Mouse (Mus musculus) MEL (cell line): ENCODE data around the gene Gm5127. TPM values are rescaled to one million over a fixed set of nuclear protein-coding genes. Genes with fewer than 3 reads are reported as not detected.
A peak's percentile ranks its signal among the peaks of the same experiment; 100 is the strongest.

Experiments used
- DNase-seq: peaks from one replicate; pipeline ENCODE4 v3.0.0; 2011; ENCODE audit warnings: low read depth, low spot score
- H3K27ac ChIP-seq: 2 replicates; pipeline ENCODE4 v1.5.1; 2012; ENCODE audit warnings: low read depth, mild to moderate bottlenecking, control low read depth, low read length, moderate library complexity; ENCODE audit not compliant: control insufficient read depth
- H3K27me3 ChIP-seq, 2 experiments: fragments of 150-350 bp in 1 of 2; sonication (generic) in 1 of 2; 2 replicates each; pipeline ENCODE4 v1.6.1; 2012; ENCODE audit warnings: low read length in 2 of 2, mild to moderate bottlenecking in 2 of 2, improper control_type of control experiment in 1 of 2, moderate library complexity in 1 of 2; ENCODE audit not compliant: insufficient read depth in 2 of 2, control insufficient read depth in 1 of 2
- H3K36me3 ChIP-seq, 2 experiments: 2 replicates each; pipeline ENCODE4 v1.6.1; 2012 to 2014; ENCODE audit warnings: low read length in 2 of 2, improper control_type of control experiment in 1 of 2, inconsistent platforms in 1 of 2, mild to moderate bottlenecking in 1 of 2; ENCODE audit not compliant: insufficient read depth in 2 of 2, control insufficient read depth in 1 of 2
- H3K4me1 ChIP-seq, 2 experiments: fragments of 150-350 bp in 1 of 2; sonication (generic) in 1 of 2; 2 replicates each; pipeline ENCODE4 v1.6.1; 2012; ENCODE audit warnings: low read length in 2 of 2, improper control_type of control experiment in 1 of 2, mild to moderate bottlenecking in 1 of 2; ENCODE audit not compliant: insufficient read depth in 2 of 2, control insufficient read depth in 1 of 2
- H3K4me3 ChIP-seq, 2 experiments: fragments of 150-350 bp in 1 of 2; sonication (generic) in 1 of 2; 2 replicates each; pipeline ENCODE4 v1.5.1; 2012; ENCODE audit warnings: low read depth in 2 of 2, low read length in 2 of 2, mild to moderate bottlenecking in 2 of 2, moderate library complexity in 2 of 2, control low read depth in 1 of 2, improper control_type of control experiment in 1 of 2; ENCODE audit not compliant: control insufficient read depth in 1 of 2, insufficient read depth in 1 of 2
- H3K79me2 ChIP-seq: 2 replicates; pipeline ENCODE4 v1.6.1; 2012; ENCODE audit warnings: mild to moderate bottlenecking, low read length, moderate library complexity; ENCODE audit not compliant: control insufficient read depth, poor library complexity, insufficient read depth
- H3K9ac ChIP-seq: 2 replicates; pipeline ENCODE4 v1.6.1; 2012; ENCODE audit warnings: low read depth, mild to moderate bottlenecking, control low read depth, low read length, moderate library complexity; ENCODE audit not compliant: control insufficient read depth, poor library complexity, severe bottlenecking
- H3K9me3 ChIP-seq: fragments of 150-350 bp; sonication (generic); replicated peaks from 2 replicates; pipeline ENCODE4 v1.6.1; 2012; ENCODE audit warnings: mild to moderate bottlenecking, low read length, improper control_type of control experiment, moderate library complexity; ENCODE audit not compliant: insufficient read depth
- BHLHE40 ChIP-seq: IDR thresholded peaks from 2 replicates; pipeline ENCODE4 v1.6.1; 2012; ENCODE audit warnings: low read depth, mild to moderate bottlenecking, inconsistent platforms, low read length, improper control_type of control experiment, borderline replicate concordance
- CHD2 ChIP-seq: IDR thresholded peaks from 2 replicates; pipeline ENCODE4 v1.6.1; 2011; ENCODE audit warnings: low read length, improper control_type of control experiment
- EP300 ChIP-seq, 2 experiments: IDR thresholded peaks; 2 replicates each; pipeline ENCODE4 v1.6.1; 2011; ENCODE audit warnings: improper control_type of control experiment in 2 of 2, low read length in 2 of 2, low read depth in 1 of 2, mild to moderate bottlenecking in 1 of 2
- ETS1 ChIP-seq: IDR thresholded peaks from 2 replicates; pipeline ENCODE4 v1.6.1; 2012; ENCODE audit warnings: low read depth, mild to moderate bottlenecking, inconsistent platforms, low read length, improper control_type of control experiment, moderate library complexity
- GATA1 ChIP-seq: IDR thresholded peaks from 2 replicates; pipeline ENCODE4 v1.6.1; 2011; ENCODE audit warnings: low read depth, low read length, improper control_type of control experiment
- JUND ChIP-seq: IDR thresholded peaks from 2 replicates; pipeline ENCODE4 v1.6.1; 2011; ENCODE audit warnings: low read depth, mild to moderate bottlenecking, improper control_type of control experiment, low read length
- MAFK ChIP-seq: IDR thresholded peaks from 2 replicates; pipeline ENCODE4 v1.6.1; 2011; ENCODE audit warnings: low read depth, mild to moderate bottlenecking, low read length, improper control_type of control experiment, borderline replicate concordance
- MAZ ChIP-seq: IDR thresholded peaks from 2 replicates; pipeline ENCODE4 v1.6.1; 2012; ENCODE audit warnings: low read depth, mild to moderate bottlenecking, inconsistent platforms, low read length, improper control_type of control experiment
- MYB ChIP-seq: IDR thresholded peaks from 2 replicates; pipeline ENCODE4 v1.6.1; 2011; ENCODE audit warnings: mild to moderate bottlenecking, low read depth, low read length, improper control_type of control experiment
- POLR2AphosphoS2 ChIP-seq: IDR thresholded peaks from 2 replicates; pipeline ENCODE4 v1.6.1; 2011; ENCODE audit warnings: low read length, improper control_type of control experiment
- RAD21 ChIP-seq: IDR thresholded peaks from 2 replicates; pipeline ENCODE4 v1.6.1; 2011; ENCODE audit warnings: mild to moderate bottlenecking, low read depth, low read length, improper control_type of control experiment
- RCOR1 ChIP-seq: IDR thresholded peaks from 2 replicates; pipeline ENCODE4 v1.6.1; 2012; ENCODE audit warnings: low read depth, mild to moderate bottlenecking, inconsistent platforms, low read length, improper control_type of control experiment
- SIN3A ChIP-seq: IDR thresholded peaks from 2 replicates; pipeline ENCODE4 v1.6.1; 2012; ENCODE audit warnings: low read length, improper control_type of control experiment, inconsistent platforms
- SMC3 ChIP-seq: IDR thresholded peaks from 2 replicates; pipeline ENCODE4 v1.6.1; 2011; ENCODE audit warnings: low read depth, low read length, improper control_type of control experiment
- TAL1 ChIP-seq: IDR thresholded peaks from 2 replicates; pipeline ENCODE4 v1.6.1; 2012; ENCODE audit warnings: mild to moderate bottlenecking, inconsistent platforms, low read length, moderate library complexity, mixed read lengths
- TBP ChIP-seq: IDR thresholded peaks from 2 replicates; pipeline ENCODE4 v1.8.0; 2011; ENCODE audit warnings: low read depth, low read length, improper control_type of control experiment
- TCF12 ChIP-seq: IDR thresholded peaks from 2 replicates; pipeline ENCODE4 v1.6.1; 2014; ENCODE audit warnings: low read depth, mild to moderate bottlenecking, inconsistent platforms, low read length, improper control_type of control experiment, moderate library complexity
- USF1 ChIP-seq: IDR thresholded peaks from 2 replicates; pipeline ENCODE4 v1.6.1; 2014; ENCODE audit warnings: low read depth, mild to moderate bottlenecking, inconsistent platforms, low read length, improper control_type of control experiment, moderate library complexity
- USF2 ChIP-seq, 2 experiments: IDR thresholded peaks; 2 replicates each; pipeline ENCODE4 v1.6.1; 2011 to 2012; ENCODE audit warnings: improper control_type of control experiment in 2 of 2, low read length in 2 of 2, borderline replicate concordance in 1 of 2, inconsistent platforms in 1 of 2, low read depth in 1 of 2, mild to moderate bottlenecking in 1 of 2; ENCODE audit not compliant: insufficient read depth in 1 of 2
- ZC3H11A ChIP-seq: IDR thresholded peaks from 2 replicates; pipeline ENCODE4 v1.6.1; 2012; ENCODE audit warnings: low read depth, mild to moderate bottlenecking, inconsistent platforms, low read length, improper control_type of control experiment
- ZKSCAN1 ChIP-seq: IDR thresholded peaks from 2 replicates; pipeline ENCODE4 v1.6.1; 2012; ENCODE audit warnings: low read depth, mild to moderate bottlenecking, inconsistent platforms, low read length, improper control_type of control experiment, moderate library complexity
- ZMIZ1 ChIP-seq: IDR thresholded peaks from 2 replicates; pipeline ENCODE4 v1.6.1; 2012; ENCODE audit warnings: low read depth, mild to moderate bottlenecking, inconsistent platforms, low read length, improper control_type of control experiment, moderate library complexity
- ZNF384 ChIP-seq: IDR thresholded peaks from 2 replicates; pipeline ENCODE4 v1.6.1; 2012; ENCODE audit warnings: low read depth, mild to moderate bottlenecking, inconsistent platforms, low read length, improper control_type of control experiment
- polyA plus RNA-seq, 2 experiments: library from polyadenylated mRNA; stranded (reverse) in 1 of 2; unstranded in 1 of 2; fragments of >175 nt in 1 of 2; fragments of >200 nt in 1 of 2; gene quantifications; 2 replicates each; pipeline versions ENCODE4 v1.2.1 to v1.2.4; 2012; ENCODE audit warnings: low replicate concordance in 2 of 2, low read depth in 1 of 2; ENCODE audit not compliant: insufficient read length in 2 of 2, insufficient read depth in 1 of 2, missing spikeins in 1 of 2
- total RNA-seq: library from RNA; depleted of rRNA; stranded (reverse); fragments of 300-350 nt; gene quantifications from 2 replicates; pipeline ENCODE4 v1.2.3, GENCODE M21; 2012

Gene Gm5127
- total and polyA plus RNA-seq, 3 experiments, result not detected

- DNase-seq, result peak; percentile 52
- Histone ChIP-seq H3K36me3 (peaks cover 0 to 4% of the 10 kb centered on the region in 2 experiments; a peak in 2 of 4 replicates), H3K4me1 (peaks cover 0 to 4% of the 10 kb centered on the region in 2 experiments; a peak in 2 of 4 replicates), H3K9me3 (no peaks in the 10 kb centered on the region), H3K27me3 (no peaks in the 10 kb centered on the region), H3K79me2 (no peaks in the 10 kb centered on the region), H3K9ac (no peak overlapping the region), H3K27ac (no peak overlapping the region), H3K4me3 (no peak overlapping the region)
- TF ChIP-seq ETS1 (peak; percentile 51; the same call in 1 of the 2 replicates), SMC3 (no peak), ZMIZ1 (no peak), SIN3A (0 out of 2 replicates have a peak, but pooled peaks have one; percentile 20), RCOR1 (peak; percentile 54; the same call in 1 of the 2 replicates), RAD21 (no peak), GATA1 (peak; percentile 75), TCF12 (peak; percentile 61; the same call in 1 of the 2 replicates), ZC3H11A (no peak), TAL1 (no peak), EP300 (IDR thresholded peaks at IDR 0.05; ENCODE audit: low read depth in 1 of 2, low read length in 2 of 2) (peak; percentile 88), MAFK (no peak), MYB (peak; percentile 78; the same call in 1 of the 2 replicates)
Observed at GRCm38 (mm10) chrX:106555457-106555856, 27.5 kb upstream of the Gm5127 start.

GRCm38 (mm10) chrX:106578966-106579365 is 4.0 kb upstream of the Gm5127 start:
- H3K4me3 ChIP-seq, result no peak overlapping the region
- no peaks in the 10 kb centered on the region for H3K27me3 ChIP-seq
- TF ChIP-seq ZMIZ1 (no peak), CHD2 (no peak), ZKSCAN1 (no peak), TCF12 (no peak), POLR2AphosphoS2 (no peak), ZNF384 (no peak), USF2 (IDR thresholded peaks at IDR 0.05; ENCODE audit: borderline replicate concordance in 1 of 2, insufficient read depth in 1 of 2, low read depth in 1 of 2, low read length in 2 of 2) (no peak), ETS1 (no peak), USF1 (no peak), ZC3H11A (no peak), BHLHE40 (no peak), JUND (no peak), MAZ (no peak), RAD21 (no peak), TBP (no peak), MYB (no peak), RCOR1 (no peak)
- H3K9ac ChIP-seq, result no peak overlapping the region
- H3K36me3 ChIP-seq, result no peaks in the 10 kb centered on the region
- no peaks in the 10 kb centered on the region for H3K79me2 ChIP-seq
- no peak overlapping the region for H3K27ac ChIP-seq
- DNase-seq, result no peak
- no peaks in the 10 kb centered on the region for H3K4me1 ChIP-seq
- H3K9me3 ChIP-seq, result no peaks in the 10 kb centered on the region
